Mouse (Mus musculus): ENCODE results near the gene Kras.

- TF ChIP-seq NELFE (IDR thresholded peaks at IDR 0.05; ENCODE audit: low read depth, low read length): no peak
- TF ChIP-seq POLR2AphosphoS2 (IDR thresholded peaks at IDR 0.05; ENCODE audit: low read depth, low read length): no peak
- TF ChIP-seq CTCF (conservative IDR thresholded peaks at IDR 0.05 in 1 of 2, IDR thresholded peaks at IDR 0.05 in 1 of 2; ENCODE audit: low read depth in 2 of 2, low read length in 2 of 2): peak; percentile 59 to 80
- no peak for TF ChIP-seq EP300 (IDR thresholded peaks at IDR 0.05; ENCODE audit: low read length)
- no peak for TF ChIP-seq SIN3A (IDR thresholded peaks at IDR 0.05; ENCODE audit: low read length)
- TF ChIP-seq POLR2A (IDR thresholded peaks at IDR 0.05; ENCODE audit: low read depth, low read length): no peak
- TF ChIP-seq UBTF (IDR thresholded peaks at IDR 0.05; ENCODE audit: low read depth, low read length): no peak
- no peak for TF ChIP-seq PAX5 (IDR thresholded peaks at IDR 0.05; ENCODE audit: low read length)
- TF ChIP-seq CHD2 (IDR thresholded peaks at IDR 0.05; ENCODE audit: low read length): no peak
- no peak for TF ChIP-seq MEF2A (IDR thresholded peaks at IDR 0.05; ENCODE audit: borderline replicate concordance, low read depth, low read length)
- TF ChIP-seq MAFK (IDR thresholded peaks at IDR 0.05; ENCODE audit: insufficient replicate concordance, low read length): no peak
- peak; percentile 25; the same call in 1 of the 2 replicates for TF ChIP-seq ZC3H11A (IDR thresholded peaks at IDR 0.05; ENCODE audit: low read depth, low read length)
- no peak for TF ChIP-seq MYC (IDR thresholded peaks at IDR 0.05; ENCODE audit: low read depth, low read length)
Observed at GRCm38 (mm10) chr6:145179665-145180064, 70.4 kb downstream of the Kras start.

All from CH12.LX (cell line).